Mouse (Mus musculus): ENCODE measurements around the gene Nrap.

Gene Nrap

DNA sequence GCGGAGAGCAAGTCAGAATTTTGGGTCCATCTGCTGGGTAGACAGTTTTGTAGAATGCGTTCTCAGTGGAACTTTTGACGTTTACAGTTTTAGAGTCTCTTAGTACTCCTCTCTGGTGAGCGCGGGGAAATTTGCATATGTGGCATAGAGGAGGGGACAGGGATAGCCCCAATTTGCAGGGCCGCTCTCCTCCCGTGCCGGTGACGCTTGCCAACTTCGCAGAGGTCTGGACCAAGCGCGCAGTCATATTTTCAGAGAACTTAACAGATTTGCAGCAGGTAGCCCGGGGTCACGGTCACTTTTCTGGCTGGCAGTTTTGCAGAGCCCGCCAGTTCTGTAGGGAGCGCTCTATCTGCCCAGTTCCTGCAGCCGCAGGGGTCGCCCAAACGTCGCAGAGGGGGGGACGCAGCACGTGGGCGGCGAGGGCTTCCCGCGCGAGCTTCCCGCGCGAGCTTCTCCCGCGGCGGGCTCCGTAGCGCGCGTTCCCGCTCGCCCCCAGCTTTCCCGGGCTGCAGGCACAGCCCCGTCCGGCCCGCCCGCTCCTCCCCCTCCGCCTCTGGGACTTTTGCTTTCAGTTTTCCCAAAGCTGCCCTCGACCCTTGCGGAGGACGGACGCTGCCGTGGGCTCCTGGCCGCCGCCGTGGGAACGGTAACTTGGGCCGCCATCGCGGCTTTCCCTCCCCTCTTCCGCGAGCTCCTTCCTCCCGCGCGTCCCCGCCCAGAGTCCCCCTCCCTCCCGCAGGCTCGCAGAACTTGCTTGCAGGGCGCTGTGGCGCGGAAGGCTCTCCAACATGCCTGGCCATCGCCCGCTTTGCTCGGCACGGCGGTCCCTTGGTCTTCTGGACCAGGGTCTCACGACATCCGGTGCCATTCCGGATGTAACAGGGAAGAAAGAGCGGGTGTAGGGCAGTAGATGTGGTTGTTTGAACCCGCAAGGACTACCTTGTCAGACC is 7.1 kb upstream of the Nrap start, which contains the start of gene Casp7:
TSS of gene Casp7 (plus strand) at position 461 of the 953 bp plus-strand sequence.
- DNase-seq (ENCODE audit: low spot score) = peak; percentile 75

DNA sequence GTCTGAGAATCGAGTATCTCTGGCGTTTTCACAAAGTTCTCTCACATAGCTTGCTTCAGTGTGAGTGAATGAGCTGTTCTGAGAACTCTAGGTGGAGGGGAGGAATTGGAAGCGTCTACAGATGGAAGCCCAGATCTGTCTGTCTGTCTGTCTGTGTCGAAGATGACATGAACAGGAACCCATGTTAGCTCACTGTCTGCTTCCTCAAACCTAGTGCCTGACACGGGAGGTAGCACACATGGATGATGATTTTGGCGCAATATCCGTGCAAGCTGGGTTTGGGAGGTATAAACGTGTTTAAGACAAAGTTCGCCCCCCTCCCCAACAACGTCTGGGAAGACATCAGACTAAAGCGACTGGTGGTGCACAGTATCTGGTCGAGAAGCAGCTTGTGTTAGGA is 6.4 kb upstream of the Nrap start:
- peak; percentile 6 for DNase-seq (ENCODE audit: low spot score)

DNA sequence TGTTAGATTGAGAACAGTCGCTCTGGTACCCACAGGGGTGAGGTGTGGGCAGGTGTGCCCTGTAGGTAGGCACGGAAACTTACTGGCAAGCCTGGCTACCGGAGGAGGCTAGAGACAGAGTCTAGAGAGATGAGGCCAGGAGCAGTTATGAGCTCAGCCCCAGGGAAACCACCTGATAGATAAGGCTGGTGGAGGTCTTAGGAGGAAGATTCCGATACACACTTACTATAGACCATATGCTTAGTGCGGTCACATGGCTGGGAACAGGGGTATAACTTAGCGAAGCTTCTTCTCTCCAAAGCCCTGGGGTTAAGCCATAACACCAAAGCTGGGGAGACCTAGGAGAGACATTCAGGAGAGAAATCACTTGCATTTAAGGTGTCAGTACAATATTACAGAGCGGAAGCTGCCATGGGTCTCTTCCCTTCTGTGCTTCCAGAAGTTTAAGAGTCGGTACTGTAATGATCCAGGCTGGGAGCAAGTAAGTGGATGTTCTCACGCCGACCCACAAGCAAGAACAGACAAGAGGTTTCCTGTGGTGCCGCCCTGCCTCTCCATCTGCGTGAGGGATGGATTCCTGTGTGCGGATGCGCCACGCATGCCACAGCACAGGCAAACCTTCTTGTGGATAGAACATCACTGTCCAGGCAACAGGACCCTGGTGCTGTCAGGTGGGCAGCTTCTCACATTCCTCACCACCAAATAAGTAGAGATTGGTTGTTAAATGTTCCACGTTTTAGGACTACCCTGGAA is 5.5 kb upstream of the Nrap start:
- DNase-seq (ENCODE audit: low spot score) = no peak

DNA sequence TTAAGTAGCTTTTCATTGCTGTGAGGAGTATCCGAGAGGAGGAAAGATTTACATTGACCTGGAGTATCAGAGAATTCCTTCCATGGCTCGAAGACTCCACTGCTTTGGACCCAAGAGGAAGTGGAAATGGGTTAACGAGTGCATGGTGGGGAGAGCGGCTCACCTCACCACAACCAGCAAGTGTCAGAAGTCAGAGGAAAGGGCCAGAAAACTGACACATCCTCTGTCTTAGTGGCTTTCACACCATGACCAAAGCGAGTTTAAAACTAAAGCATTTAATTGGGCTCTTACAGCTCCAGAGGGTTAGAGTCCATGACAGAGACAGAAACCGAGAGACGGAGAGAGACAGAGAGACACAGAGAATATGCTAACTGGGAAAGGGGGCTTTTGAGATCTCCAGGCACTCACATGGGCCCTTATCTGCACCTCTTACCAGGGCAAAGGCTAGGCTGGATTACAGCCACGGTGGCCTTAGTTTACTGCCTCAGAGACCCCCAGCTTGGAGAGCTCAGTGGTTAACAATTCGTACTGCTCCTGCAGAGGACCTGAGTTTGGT is 3.6 kb upstream of the Nrap start:
- DNase-seq (ENCODE audit: low spot score) = no peak

DNA sequence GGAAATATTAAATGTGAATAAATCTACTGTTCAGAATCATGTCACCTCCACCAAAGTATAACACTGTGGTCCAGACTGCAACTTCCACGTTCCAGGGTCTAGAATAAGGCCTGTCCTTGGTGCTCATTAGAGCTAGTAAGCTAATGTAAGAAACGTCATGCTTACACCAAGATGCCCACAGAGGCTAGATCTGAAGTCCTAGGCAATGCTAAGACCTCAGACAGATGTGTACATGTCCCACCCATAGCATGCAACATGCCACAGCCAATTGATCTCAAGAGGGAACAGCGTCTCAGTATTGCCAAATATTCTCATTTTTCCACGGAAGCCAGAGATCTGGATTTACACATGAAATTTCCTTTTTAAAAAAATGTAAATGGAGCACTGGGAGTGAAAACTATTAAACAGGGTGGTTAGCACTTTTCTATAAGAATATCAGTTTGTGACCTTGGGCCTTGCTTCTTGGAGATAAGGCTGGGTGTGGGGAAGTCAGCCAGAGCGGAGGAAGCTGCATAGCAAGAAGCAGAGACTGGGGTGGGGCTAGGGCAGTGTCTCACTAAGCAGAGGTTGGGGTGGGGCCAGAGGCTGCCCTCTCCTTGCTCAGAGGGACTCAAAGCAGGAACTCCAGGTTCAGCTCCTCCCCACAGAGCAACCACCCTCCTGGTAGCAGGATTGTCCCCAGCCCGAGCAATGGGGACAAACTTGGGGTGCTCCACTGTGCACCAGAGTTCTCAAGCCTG is 1.6 kb upstream of the Nrap start:
- no peak for DNase-seq (ENCODE audit: low spot score)

DNA sequence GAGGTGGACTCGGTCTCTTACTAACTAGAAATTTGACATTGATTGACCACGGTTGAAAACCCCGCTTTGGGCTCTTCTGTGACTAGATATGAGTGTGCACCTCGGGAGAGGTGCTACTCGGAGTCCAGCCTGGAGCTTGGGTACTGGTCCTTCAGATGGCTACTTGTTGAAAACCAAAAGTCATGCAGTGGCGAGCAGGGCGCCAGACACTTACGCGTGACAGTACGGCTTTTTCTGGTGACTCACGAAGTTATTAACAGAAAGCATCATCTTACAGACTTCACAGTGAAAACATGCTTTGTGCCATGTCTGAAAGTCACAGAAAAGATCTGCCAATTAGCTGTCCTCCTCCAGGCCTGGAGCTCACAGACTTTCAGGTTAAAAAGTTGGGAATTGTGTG is 661 bp downstream of the Nrap start:
- no peak for DNase-seq (ENCODE audit: low spot score)

DNA sequence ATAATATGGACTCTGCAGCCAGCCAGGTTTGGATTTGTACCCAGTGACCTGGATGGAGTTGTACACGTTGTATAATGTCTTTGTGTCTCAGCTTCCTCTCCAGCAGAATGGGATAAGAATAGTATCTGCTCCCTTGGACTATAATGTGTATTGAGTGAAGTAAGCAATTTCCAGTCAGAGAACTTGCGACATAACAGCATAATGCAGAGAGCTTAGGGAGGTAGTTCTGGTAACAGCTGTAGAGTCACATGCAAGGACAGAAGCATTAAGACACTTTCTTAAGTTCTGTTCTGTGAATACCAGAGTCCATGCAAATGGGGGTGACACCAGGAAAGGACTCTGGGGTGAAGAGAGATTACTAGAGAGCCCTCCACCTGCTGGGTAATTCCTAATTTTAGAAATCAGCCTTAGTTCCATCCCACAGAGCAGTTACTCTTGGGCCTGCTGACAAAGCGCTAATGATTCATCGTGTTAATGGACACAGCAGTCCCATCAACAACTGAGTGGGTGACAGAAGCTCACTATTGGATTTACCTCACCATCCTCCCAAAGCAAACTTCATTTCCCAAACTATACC is 2.0 kb downstream of the Nrap start:
- DNase-seq (ENCODE audit: low spot score) = no peak

DNA sequence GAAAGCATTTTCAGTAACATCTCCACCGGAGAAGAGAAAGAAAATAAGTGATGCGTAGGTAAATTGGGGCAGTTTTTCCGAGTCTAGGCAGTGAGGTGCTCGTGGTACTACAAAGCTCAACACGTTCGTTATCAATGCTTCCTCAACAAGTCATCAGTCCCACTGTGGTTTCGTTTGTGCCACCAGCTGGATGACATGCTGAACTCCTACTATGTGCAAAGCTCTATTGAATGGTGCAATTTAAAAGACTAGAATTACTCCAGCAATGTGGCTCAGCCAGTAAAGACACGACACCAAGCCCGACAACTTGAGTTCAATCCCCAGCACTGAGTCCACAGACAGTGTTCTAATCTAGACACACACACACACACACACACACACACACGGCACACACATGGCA is 3.7 kb downstream of the Nrap start:
- no peak for DNase-seq (ENCODE audit: low spot score)

DNA sequence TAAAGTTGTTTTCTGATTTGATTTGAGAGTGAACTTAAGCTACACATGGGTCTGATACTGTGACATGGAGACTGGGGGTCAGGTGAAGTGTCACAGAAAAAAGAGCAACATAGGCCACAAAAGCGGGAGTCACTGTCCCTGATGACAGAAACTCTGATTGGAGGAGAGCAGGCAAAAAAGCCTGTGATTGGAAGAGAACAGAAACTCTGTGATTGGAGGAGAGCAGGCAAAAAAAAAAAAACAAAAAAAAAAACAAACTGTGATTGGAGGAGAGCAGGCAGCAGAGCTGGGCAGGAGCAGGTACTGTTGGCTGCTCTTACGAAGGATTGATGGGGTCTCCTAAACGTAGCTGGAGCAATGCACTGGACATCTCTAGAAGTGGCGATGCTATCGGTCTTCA is 4.3 kb downstream of the Nrap start:
- no peak for DNase-seq (ENCODE audit: low spot score)

DNA sequence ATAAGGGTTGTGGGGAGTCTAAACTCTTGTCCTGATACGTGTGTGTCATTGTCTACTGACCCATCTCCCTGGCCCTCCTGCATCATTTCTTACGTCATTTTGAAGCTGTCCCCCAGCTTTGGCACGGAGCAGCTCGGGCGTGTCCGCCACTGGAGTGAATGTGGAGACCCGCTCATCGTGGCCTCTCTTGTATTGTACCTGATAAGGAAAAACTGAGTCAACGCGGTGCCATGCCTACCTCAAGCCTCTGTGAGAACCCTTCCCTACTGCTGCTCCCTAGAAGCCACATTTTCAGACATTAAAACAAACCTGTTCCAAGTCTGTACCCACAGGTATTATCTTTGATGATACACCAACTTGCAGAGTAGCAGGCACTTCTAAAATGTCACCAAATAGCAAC is 8.4 kb downstream of the Nrap start:
- no peak for DNase-seq (ENCODE audit: low spot score)

DNA sequence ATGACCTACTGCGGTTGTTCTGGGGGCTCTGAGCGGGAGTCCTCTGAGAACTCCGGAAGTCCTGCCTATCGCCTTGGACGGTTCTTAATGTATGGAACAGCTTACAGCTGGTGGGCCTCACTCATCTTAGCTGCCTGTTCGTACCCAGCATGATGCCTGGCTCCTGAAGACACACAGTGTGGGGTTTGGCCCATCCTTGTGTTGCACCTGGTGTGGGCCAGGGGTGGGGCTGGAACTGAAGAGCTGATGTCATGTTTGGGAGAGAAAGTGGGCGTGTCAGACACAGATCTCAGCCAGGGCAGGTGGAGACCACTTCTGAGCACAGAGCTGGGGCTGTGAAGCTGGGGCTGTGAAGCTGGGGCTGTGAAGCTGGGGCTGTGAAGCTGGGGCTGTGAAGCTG is 9.5 kb downstream of the Nrap start:
- no peak for DNase-seq (ENCODE audit: low spot score)

DNA sequence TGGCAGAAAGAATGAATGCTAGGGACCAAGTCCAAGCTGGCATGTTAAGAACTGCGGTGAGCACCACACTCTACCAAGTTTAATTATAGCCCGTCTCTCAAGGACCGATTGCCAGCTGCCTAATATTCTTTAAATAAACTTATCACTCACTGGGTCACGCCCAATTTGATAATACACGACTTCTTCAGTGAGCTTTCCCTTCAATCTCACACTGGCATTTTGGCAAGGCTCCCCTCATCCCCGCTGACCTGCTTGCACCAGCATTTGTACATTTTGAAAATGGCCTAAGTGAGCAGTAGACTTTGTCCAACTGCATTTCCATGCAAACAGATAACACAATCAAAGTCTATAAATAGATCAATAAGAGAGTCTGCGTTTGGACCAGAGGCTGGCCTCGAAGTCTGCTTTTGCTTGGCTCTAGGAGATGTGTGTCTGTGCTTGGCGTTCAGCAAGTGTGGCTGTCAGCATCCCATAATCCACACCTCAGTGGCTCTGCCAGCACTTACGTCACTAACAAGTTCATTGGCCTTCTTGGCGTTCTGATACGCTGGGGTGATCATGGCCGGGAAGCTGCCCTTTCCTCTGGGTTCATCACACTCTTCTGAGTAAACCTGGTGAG is 11.2 kb downstream of the Nrap start:
- DNase-seq (ENCODE audit: low spot score) = no peak

DNA sequence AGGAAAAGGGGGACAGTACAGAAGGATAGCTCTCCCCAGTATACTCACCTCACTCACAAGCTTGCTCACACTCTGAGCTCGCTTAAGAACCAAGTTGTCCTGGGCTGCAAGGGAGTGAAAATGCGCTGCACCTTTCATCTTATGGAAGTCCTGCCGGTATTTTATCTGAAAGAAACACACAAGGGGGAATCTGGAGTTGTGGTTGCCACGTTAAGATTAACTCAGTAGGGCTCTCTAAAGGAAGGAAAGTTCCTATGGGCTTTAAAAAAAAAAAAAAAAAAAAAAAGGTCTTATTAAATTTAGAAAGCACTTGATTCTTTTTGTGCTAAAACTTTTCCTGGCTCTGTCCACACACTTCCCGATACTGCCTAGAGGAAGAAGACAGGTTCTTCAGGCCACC is 11.8 kb downstream of the Nrap start:
- no peak for DNase-seq (ENCODE audit: low spot score)

DNA sequence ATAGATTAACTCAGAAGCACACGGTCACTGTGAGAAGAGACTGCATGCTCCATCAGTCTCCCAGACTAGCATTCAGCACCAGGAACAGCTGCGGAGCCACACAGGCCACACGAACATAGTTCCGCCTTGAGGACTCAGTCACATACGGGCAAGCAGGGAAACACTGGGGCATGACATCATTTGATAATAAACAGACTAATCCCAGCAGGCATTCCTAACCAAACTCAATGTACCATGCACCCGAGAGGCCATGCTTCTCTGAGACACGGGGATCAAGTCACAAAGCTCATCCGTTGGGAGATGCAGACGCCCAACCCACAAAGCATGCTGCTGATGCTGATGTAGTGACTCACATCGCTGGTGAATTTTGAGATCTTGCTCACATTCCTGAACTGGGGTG is 15.8 kb downstream of the Nrap start:
- DNase-seq (ENCODE audit: low spot score) = no peak

DNA sequence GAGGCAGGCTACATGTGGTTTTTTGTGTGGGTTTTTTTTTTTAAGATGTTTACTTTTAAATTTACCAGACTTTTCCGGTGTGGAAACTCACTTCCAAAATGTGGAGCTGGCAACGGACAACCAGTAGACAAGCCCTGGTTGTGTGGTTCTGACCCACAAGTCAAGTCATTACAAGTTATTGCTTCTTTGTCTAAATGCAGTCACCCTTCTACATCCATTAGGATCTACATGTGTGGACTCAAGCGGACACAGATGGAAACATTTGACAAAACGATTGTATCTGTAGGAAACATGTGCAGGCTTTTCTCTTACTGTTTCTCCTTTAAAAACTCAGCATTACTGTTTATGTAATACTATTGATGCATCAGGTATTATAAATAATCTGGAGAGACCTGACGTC is 16.6 kb downstream of the Nrap start:
- DNase-seq (ENCODE audit: low spot score) = no peak

DNA sequence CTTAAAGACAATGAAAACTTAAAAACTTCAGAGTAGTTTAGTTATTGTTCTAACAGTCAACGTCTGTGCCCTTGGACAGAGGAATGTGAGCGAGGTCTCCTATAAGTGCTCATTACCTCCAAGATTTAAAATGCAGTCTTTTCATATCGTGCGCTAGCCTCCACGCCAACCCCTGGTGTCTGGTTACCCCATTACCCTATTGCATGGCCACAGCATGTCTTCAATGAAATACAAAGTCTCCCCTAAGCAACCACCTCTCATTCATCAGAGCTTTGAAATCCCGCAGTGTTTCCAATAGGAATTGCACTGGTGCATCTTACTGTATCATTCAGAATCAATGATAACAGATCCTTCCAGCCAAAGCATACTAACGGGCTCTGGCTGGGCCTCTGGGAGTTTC is 17.6 kb downstream of the Nrap start:
- DNase-seq (ENCODE audit: low spot score) = no peak

DNA sequence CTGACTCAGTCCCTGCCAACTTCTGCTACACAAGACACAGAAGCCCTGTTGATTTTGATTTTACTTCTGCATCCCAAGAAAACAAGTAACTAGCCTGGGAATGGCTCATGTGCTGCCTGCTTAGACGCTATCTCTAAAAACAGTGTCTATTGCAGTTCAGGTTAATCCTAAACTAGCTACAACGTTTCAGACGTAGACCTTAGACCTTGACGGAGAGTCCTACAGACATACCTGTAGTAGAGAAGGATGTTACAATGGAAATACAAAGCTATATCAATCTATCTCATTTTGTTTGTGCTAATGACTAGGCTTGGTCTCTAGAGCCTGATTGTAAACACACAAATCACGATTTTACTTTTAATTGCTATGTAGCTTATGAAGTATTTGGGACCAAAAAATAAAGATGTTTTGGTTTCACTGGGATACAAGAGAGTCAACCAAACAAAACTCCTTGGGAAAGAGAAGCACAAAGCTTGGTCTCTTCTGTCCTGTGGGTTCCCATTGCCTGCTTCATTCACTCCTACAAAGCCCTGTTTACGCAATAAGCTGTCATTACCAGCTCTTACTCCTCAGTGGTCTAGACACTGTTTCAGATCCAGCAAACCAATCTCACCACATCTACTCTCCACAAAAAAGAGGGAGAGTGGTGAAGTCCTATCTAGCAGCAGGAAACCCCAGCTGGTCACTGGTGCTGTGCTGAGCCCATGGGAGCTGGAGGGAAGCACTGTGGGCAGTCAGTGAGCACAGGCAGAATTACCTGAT is 19.3 kb downstream of the Nrap start:
- DNase-seq (ENCODE audit: low spot score) = no peak

DNA sequence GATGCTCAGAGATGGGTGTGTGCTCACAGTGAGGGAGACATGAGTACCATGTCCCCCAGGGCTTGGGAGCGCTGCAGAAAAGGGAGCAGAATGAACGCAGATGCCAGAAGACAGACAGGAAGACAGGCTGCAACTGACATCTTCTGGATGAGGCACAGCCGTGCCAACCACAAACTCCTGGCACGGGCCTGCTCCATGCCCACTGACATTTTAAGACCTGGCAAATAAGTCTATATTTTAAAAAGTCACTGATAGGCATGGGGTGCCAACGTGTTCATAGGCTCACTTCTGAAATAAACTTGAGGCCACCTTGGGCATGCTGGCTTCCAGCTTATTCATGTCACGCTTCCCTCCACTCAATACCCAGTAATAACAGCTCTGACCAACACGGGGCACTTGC is 20.9 kb downstream of the Nrap start:
- DNase-seq (ENCODE audit: low spot score) = no peak

DNA sequence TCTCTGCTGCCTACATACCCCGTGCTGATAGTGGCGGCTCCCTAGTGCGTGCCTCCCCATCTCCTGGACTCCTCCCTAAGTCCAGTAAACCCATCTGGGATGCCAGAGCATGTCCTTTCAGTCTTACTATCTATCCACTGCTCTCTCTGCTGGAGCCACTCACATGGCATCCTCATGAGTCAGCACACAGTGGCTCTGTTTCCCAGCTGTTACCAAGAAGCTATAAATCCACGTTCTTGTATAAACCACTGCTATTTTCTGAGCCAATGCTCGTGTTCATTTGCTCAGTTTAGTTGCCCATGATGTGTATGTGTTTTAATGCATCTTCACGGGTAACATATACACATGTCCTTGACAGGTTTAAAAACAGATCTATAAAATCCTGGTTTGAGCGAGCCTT is 22.1 kb downstream of the Nrap start:
- DNase-seq (ENCODE audit: low spot score) = no peak

DNA sequence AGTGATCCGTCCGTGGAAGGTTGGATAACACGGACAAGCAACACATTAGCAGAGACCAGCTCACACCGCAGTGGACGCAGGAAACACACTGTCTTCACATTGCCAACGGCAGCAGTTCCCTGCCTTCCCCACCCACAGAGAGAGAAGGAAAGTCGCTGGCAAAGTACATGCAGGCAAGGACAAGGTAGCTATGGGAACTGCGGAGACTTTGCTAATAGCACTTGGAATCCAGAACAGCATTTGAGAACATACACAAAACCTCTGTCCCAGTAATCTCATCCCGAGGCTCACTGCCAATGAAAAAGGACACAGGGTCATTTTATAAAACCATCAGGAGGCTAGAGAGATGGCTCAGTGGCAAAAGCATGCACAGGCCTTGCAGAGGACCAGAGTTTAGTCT is 23.2 kb downstream of the Nrap start:
- DNase-seq (ENCODE audit: low spot score) = no peak

DNA sequence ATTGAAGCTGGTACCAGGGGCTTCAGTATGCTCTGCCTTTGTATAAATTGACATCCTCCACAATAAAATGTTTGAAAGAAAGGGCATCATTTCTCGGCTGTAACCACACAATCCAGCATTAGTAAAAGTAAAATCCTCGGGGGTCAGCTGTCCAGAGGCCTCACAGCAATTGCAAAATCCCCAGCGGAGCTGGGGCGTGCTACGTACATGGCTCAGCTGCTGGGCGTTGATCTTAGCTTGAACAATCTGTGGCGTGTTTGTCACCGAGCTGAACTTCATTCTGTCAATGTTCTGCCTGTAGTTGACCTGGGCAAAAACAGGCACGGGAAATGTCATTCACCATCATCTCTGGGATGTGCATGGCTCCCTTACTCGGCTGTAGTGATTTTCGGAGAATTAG is 23.7 kb downstream of the Nrap start:
- no peak for DNase-seq (ENCODE audit: low spot score)
